Mouse (Mus musculus) CH12.LX (cell line): ENCODE measurements around the gene Sema4a. TPM values are rescaled to one million over a fixed set of nuclear protein-coding genes. Genes with fewer than 3 reads are reported as not detected.

Source experiments
- DNase-seq: peaks from one replicate; pipeline ENCODE4 v3.0.0-alpha.2; 2013; ENCODE audit errors: extremely low read depth
- H3K27ac ChIP-seq: 2 replicates; pipeline ENCODE4 v1.5.1; 2012; ENCODE audit warnings: low read depth, mild to moderate bottlenecking, control low read depth, moderate library complexity; ENCODE audit not compliant: insufficient read depth
- H3K27me3 ChIP-seq: replicated peaks from 2 replicates; pipeline ENCODE3; 2012; ENCODE audit warnings: inconsistent platforms
- H3K36me3 ChIP-seq, 2 experiments: replicated peaks in 1 of 2; 2 replicates each; pipeline versions ENCODE3 to v1.6.1; 2012; ENCODE audit warnings: inconsistent platforms in 1 of 2, low read length in 1 of 2, mild to moderate bottlenecking in 1 of 2, mixed read lengths in 1 of 2, moderate library complexity in 1 of 2; ENCODE audit not compliant: control insufficient read depth in 1 of 2, insufficient read depth in 1 of 2
- H3K4me1 ChIP-seq, 2 experiments: 2 replicates each; pipeline ENCODE4 v1.6.1; 2012; ENCODE audit warnings: inconsistent platforms in 1 of 2, moderate library complexity in 1 of 2; ENCODE audit not compliant: insufficient read depth in 2 of 2, control insufficient read depth in 1 of 2
- H3K4me2 ChIP-seq: 2 replicates; pipeline ENCODE4 v1.6.1; 2012; ENCODE audit warnings: low read depth, mild to moderate bottlenecking, control low read depth; ENCODE audit not compliant: poor library complexity, insufficient read depth, severe bottlenecking
- H3K4me3 ChIP-seq, 3 experiments: fragments of 150-350 bp in 1 of 3; sonication (generic) in 1 of 3; replicated peaks in 1 of 3; 2 replicates each; pipeline versions ENCODE3 to v1.5.1; 2011 to 2012; ENCODE audit warnings: low read depth in 2 of 3, low read length in 2 of 3, mild to moderate bottlenecking in 2 of 3, moderate library complexity in 2 of 3, control low read depth in 1 of 3, improper control_type of control experiment in 1 of 3, inconsistent platforms in 1 of 3, mixed read lengths in 1 of 3; ENCODE audit not compliant: poor library complexity in 1 of 3
- H3K79me2 ChIP-seq: replicated peaks from 2 replicates; pipeline ENCODE4 v1.6.1; 2012; ENCODE audit warnings: mild to moderate bottlenecking, moderate library complexity; ENCODE audit not compliant: control insufficient read depth, poor library complexity, insufficient read depth, severe bottlenecking; ENCODE audit errors: extremely low read depth
- H3K9ac ChIP-seq: 2 replicates; pipeline ENCODE4 v1.6.1; 2012; ENCODE audit warnings: low read depth, mild to moderate bottlenecking, control low read depth, moderate library complexity; ENCODE audit not compliant: insufficient read depth
- H3K9me3 ChIP-seq: replicated peaks from 2 replicates; pipeline ENCODE3; 2012; ENCODE audit warnings: low read length, inconsistent platforms, mixed read lengths
- IRF4 ChIP-seq: IDR thresholded peaks from 2 replicates; pipeline ENCODE4 v1.6.1; 2014; ENCODE audit warnings: low read depth, mild to moderate bottlenecking, inconsistent platforms, low read length, improper control_type of control experiment
- JUND ChIP-seq: conservative IDR thresholded peaks from 2 replicates; pipeline ENCODE4 v1.6.1; 2011; ENCODE audit warnings: low read depth, low read length, improper control_type of control experiment
- MXI1 ChIP-seq: IDR thresholded peaks from 2 replicates; pipeline ENCODE4 v1.6.1; 2011; ENCODE audit warnings: mild to moderate bottlenecking, low read depth, low read length, improper control_type of control experiment
- MYC ChIP-seq: IDR thresholded peaks from 2 replicates; pipeline ENCODE4 v1.6.1; 2011; ENCODE audit warnings: low read depth, mild to moderate bottlenecking, improper control_type of control experiment, low read length
- POLR2A ChIP-seq: IDR thresholded peaks from 2 replicates; pipeline ENCODE4 v1.6.1; 2011; ENCODE audit warnings: low read depth, mild to moderate bottlenecking, improper control_type of control experiment, low read length
- RCOR1 ChIP-seq: conservative IDR thresholded peaks from 2 replicates; pipeline ENCODE4 v1.6.1; 2012; ENCODE audit warnings: low read depth, mild to moderate bottlenecking, inconsistent platforms, low read length, improper control_type of control experiment
- dilution Hi-C: fragments of 300-500 bp; cut with MboI; formaldehyde crosslinking; loops from 2 replicates; pipeline ENCODE4 v1.14.3; 2020; ENCODE audit warnings: low sequenced_read_pairs; ENCODE audit not compliant: extremely low pct_unique_long_range_greater_than_20kb, extremely low pct_ligation_motif_present
- in situ Hi-C: fragments of 300-500 bp; cut with MboI; formaldehyde crosslinking; loops from 3 replicates; pipeline ENCODE4 v1.14.3; 2019; ENCODE audit warnings: low sequenced_read_pairs, low pct_ligation_motif_present, low pct_unique_long_range_greater_than_20kb, mixed read lengths
- polyA plus RNA-seq: library from polyadenylated mRNA; unstranded; fragments of >175 nt; gene quantifications from 2 replicates; pipeline ENCODE4 v1.2.1, GENCODE M21; 2012; ENCODE audit warnings: low read depth; ENCODE audit not compliant: insufficient read length
- total RNA-seq, 2 experiments: library from RNA; depleted of rRNA; stranded (reverse); fragments of 300-350 nt in 1 of 2; fragments of >200 nt in 1 of 2; gene quantifications; 2 replicates each; pipeline ENCODE4 v1.2.3; 2012 to 2014

Gene Sema4a
- total and polyA plus RNA-seq, 3 experiments = 3.5 to 7.1 (median 4.7) TPM

- Histone ChIP-seq H3K36me3 (peaks cover 0 to 12% of the 10 kb centered on the region in 2 experiments), H3K9me3 (no peaks in the 10 kb centered on the region), H3K4me1 (peaks cover 9 to 58% of the 10 kb centered on the region in 2 experiments), H3K27me3 (peaks cover 10% of the 10 kb centered on the region), H3K4me2 (peak overlapping the region; percentile 79), H3K4me3 (peak overlapping the region; percentile 62 to 87 (median 87)), H3K79me2 (no peaks in the 10 kb centered on the region; the same call in 1 of the 2 replicates), H3K9ac (peak overlapping the region; percentile 64), H3K27ac (no peak overlapping the region)
- TF ChIP-seq MXI1 (0 out of 2 replicates have a peak, but pooled peaks have one; percentile 14), POLR2A (no peak)
- dilution Hi-C loops (no loop called here), in situ Hi-C loops (no loop called here)
- no peak for DNase-seq
Observed at GRCm38 (mm10) chr3:88502031-88502571, 41.1 kb upstream of the Sema4a start.

- peak overlapping the region in 2 of 3 experiments; percentile 87 for H3K4me3 ChIP-seq
- dilution Hi-C loops = no loop called here
- H3K79me2 ChIP-seq = no peaks in the 10 kb centered on the region; the same call in 1 of the 2 replicates
- TF ChIP-seq JUND (no peak), IRF4 (0 out of 2 replicates have a peak, but pooled peaks have one; percentile 24)
- peaks cover 10% of the 10 kb centered on the region for H3K27me3 ChIP-seq
- in situ Hi-C loops = no loop called here
- H3K4me1 ChIP-seq = peaks cover 8 to 55% of the 10 kb centered on the region in 2 experiments
- H3K4me2 ChIP-seq = peak overlapping the region; percentile 79
- no peak overlapping the region for H3K27ac ChIP-seq
- peak overlapping the region; percentile 64; the same call in 1 of the 2 replicates for H3K9ac ChIP-seq
- H3K36me3 ChIP-seq = peaks cover 0 to 12% of the 10 kb centered on the region in 2 experiments
- no peak for DNase-seq
- no peaks in the 10 kb centered on the region for H3K9me3 ChIP-seq
Observed at GRCm38 (mm10) chr3:88501366-88502030, 40.5 kb upstream of the Sema4a start.

GRCm38 (mm10) chr3:88500655-88501365 lies 39.8 kb upstream of the Sema4a start:
- H3K4me1 ChIP-seq = peaks cover 8 to 49% of the 10 kb centered on the region in 2 experiments
- H3K4me3 ChIP-seq = peak overlapping the region in 1 of 3 experiments; percentile 87
- no peak overlapping the region for H3K9ac ChIP-seq
- peaks cover 0 to 12% of the 10 kb centered on the region in 2 experiments for H3K36me3 ChIP-seq
- dilution Hi-C loops (no loop called here), in situ Hi-C loops (no loop called here)
- H3K79me2 ChIP-seq = no peaks in the 10 kb centered on the region; the same call in 1 of the 2 replicates
- peaks cover 10% of the 10 kb centered on the region for H3K27me3 ChIP-seq
- peak overlapping the region; percentile 79; the same call in 1 of the 2 replicates for H3K4me2 ChIP-seq
- H3K9me3 ChIP-seq = no peaks in the 10 kb centered on the region
- DNase-seq = no peak
- TF ChIP-seq MYC (no peak), RCOR1 (no peak)
- TF ChIP-seq, all 38 proteins: peak for 0
- no peak overlapping the region for H3K27ac ChIP-seq
